Mouse (Mus musculus) layer of hippocampus, postnatal 36 days (tissue): ENCODE data around the gene Kiss1. TPM values are rescaled to one million over a fixed set of nuclear protein-coding genes. Genes with fewer than 3 reads are reported as not detected.

Experiments
- DNase-seq, 2 experiments: peaks; one replicate each; pipeline ENCODE4 v3.0.0; 2022
- total RNA-seq, 2 experiments: library from RNA; stranded (reverse); gene quantifications; 2 replicates each; pipeline ENCODE4 v1.2.3; 2021

The Kiss1 gene
- not detected for total RNA-seq

DNA sequence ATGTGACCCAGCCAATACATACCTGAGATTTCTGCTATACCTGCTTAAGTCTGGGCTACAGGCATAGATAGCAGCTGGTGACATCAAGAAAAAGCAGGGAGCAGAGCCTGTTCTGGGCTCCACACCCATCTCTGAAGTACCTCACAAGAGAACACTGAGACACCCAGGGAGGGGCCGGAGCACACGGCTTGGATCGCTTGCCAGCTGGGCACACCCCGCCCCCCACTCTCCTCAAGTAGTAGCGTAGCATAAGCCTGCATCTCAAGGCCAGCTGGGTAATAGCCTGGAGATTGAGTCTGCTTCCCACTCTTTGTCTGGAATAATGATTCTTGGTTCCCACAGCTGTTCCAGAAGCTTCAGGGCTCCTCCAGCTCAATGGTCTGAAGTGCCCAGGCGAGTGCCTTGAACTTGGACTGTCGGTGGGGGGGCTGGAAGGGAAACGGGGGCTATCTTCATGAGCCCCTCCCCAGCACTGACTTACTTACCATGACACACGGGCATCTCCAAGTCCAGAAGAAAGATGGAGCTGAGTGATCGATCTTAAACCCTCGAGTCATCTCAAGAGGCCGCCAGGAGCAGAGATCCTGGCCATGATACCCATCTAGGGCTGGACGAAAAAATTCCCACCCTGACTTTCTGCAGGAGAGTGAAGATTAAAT, at the start of gene Kiss1:
Kiss1 (plus strand) TSS at position 609 of the 659 bp plus-strand sequence.
- DNase-seq = no peak

DNA sequence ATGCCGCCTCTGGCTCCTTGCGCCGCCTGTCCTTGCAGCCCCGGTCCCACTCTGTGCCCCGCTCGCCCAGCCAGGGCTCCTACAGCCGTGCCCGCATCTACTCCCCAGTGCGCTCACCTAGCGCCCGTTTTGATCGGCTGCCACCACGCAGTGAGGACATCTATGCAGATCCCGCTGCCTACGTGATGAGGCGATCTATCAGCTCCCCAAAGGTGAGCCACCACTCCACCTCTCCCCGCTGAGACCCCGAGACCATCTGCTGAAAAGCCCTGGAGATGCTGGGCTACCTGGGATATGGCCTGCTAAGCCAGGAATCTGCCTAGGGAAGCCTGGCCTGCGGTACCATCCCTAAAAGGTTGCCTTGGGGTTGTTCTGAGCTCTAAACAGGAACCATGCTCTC, 47.5 kb upstream of the Kiss1 start:
- no peak for DNase-seq

DNA sequence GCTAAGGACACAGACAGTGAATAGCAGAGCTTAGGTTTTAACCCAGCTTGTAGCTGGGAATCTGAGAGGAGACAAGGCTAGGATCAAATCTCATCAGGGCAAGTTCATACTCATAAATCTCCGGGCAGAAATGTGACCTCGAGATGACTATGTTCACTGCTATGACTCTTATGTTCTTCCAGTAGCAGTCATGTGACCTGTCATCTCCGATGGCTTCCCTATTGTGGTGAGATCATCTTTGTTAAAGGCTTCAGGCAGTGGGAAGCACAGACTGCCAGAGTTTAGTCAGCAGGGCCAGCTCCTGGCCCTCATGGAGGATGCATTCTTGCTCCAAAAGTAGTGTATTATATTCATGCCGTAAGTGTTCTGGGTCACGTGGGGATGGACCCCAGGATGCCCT, 44.7 kb upstream of the Kiss1 start:
- no peak for DNase-seq

DNA sequence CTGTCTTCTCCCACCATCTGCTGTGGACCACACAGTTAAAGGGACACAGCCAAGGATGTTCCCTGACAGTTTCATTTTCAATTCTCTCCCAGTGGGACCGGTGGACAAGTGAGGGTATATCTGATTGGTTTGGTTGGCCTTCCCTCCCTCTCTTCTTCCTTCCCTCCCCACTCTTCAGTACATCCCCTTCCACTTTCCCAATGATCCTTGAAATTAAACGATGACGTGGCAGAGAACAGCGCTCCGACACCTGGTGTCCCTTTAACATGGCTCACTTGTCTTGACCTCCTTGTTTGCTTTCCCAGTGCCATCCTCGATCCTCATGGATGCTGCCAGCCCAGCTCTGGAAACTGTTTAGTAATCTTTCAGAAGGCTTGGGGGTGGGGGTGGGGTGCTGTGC, 43.1 kb upstream of the Kiss1 start:
- no peak for DNase-seq

- DNase-seq = no peak
Observed at GRCm38 (mm10) chr1:133278946-133279631, 42.6 kb upstream of the Kiss1 start.

- peak; percentile 42 to 58 for DNase-seq
Observed at GRCm38 (mm10) chr1:133279632-133280093, 42.0 kb upstream of the Kiss1 start.

DNA sequence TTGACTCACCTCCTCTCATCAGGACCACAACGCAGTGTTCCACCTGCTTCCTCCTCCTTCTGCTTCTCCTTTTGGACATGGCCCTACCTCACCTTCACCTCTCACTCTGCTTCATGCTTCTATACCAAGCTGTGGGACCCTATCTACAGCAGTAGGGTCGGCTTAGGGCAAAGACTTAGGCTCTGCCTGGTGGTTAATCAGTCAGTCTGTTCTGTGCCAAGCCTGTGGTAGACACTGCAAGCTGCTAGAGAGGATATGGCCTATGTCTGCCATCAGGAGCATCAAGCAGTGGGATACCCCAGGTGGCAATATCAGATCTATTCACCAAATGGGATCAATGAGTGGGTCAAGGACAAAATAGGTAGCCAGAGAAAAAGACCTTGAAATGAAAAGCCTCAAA, 41.1 kb upstream of the Kiss1 start:
- no peak for DNase-seq

DNA sequence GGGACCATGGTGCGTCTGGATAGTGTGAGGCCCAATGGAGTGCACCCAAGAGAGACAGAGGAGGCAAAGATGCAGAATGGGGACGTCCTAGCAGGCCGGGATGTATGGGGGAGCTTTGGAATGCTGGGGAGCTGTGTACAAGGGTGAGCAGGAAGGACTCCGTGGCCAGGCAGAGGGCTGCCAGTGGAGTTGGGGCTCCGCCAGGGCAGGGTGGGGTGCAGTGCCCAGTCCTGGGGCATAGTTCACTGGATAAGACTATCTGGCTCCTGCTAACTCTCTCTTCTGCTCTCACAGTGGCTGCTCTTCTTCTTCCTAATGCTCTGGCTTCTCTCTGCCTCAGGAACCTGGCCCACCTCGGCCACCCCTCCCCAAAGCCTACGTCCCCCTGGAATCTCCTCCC, 35.8 kb upstream of the Kiss1 start:
- no peak for DNase-seq

- no peak for DNase-seq
Observed at GRCm38 (mm10) chr1:133287051-133287450, 34.6 kb upstream of the Kiss1 start.

DNA sequence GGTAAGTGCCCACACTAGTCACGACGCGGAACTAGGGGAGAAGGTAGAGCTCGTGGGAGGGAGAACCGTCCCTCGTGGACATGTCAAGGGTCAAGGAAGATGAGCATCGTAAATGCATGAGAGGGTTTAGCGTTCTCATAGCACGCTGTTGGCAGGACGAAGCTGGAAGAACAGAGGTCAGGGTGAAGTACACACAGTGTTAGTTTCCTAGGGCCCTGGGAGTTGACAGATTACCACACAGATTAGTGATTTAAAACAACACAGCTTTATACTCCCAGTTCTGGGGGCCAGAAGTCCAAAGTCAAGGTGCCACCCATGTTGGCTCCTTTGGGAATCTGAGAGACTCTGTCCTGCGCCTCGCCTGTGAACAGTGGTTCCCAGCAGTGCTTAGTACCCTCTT, 33.8 kb upstream of the Kiss1 start:
- no peak for DNase-seq

GRCm38 (mm10) chr1:133291888-133292287, 29.8 kb upstream of the Kiss1 start:
- no peak for DNase-seq

GRCm38 (mm10) chr1:133292608-133293007, 29.1 kb upstream of the Kiss1 start:
- no peak for DNase-seq

GRCm38 (mm10) chr1:133296376-133296775, 25.3 kb upstream of the Kiss1 start:
- DNase-seq = no peak

DNA sequence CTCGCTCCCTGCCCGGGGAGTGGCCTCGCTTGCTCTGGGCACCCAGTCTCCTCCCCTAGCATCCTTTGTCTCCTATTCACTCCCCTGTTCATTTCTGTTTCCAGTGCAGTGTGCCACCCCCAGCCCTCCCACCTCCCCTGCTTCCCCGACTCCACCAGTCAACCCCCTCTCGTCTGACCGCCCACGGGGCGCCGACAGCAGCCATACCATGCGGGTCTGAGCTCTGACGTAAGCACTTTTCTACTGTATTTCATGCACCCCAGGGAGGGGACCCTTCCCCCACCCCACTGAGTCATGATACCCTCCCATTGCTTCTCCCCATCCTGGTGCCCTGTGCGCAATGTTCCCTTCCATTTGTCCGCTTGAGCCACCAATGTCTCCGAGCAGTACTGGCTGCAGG, 22.9 kb upstream of the Kiss1 start:
- no peak for DNase-seq

- no peak for DNase-seq
Observed at GRCm38 (mm10) chr1:133302540-133302939, 19.1 kb upstream of the Kiss1 start.

DNA sequence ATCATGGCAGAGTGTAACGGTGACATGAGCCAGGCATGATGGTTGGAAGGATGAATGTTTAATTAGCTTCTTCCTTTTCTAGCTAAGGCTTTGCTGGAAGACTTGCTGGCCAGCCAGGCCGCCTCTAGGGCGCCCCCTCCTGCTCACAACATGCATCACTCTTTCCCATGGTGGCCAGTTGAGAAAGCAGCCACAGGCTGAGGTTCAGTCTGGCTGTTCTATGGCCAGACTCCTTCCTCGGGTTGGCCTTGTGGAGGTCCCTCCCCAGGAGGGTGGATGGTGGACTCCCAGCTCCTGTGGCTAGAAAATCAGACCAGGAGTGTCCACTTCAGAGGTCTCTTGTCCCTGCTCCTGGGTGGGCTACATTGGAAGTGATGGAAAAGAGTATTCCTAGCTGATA, 14.8 kb upstream of the Kiss1 start:
- DNase-seq = peak; percentile 66 to 75

- DNase-seq = no peak
Observed at GRCm38 (mm10) chr1:133307318-133307717, 14.4 kb upstream of the Kiss1 start.

GRCm38 (mm10) chr1:133309652-133310267, 11.9 kb upstream of the Kiss1 start, which contains the start of gene Golt1a:
TSS of gene Golt1a (plus strand) at chr1:133309800.
- no peak for DNase-seq

DNA sequence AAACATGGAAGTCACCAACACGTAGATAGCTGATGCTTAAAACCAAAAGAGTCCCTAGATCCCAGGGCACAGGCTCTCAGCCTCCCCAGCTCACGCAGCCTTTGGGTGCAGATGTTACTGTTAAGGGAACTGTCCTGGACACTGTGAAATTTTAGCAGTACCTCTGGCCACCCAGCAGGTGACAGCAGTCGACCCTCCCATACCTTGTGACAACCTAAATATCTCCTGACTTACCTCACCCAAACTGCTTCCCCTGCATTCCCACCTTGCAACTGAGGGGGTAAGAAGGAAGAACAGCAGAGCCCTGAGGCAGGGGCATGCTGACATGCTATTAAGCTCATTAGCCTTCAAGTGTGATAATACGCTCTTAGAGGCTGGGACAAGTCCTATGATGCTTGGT, 10.4 kb upstream of the Kiss1 start:
- no peak for DNase-seq

DNA sequence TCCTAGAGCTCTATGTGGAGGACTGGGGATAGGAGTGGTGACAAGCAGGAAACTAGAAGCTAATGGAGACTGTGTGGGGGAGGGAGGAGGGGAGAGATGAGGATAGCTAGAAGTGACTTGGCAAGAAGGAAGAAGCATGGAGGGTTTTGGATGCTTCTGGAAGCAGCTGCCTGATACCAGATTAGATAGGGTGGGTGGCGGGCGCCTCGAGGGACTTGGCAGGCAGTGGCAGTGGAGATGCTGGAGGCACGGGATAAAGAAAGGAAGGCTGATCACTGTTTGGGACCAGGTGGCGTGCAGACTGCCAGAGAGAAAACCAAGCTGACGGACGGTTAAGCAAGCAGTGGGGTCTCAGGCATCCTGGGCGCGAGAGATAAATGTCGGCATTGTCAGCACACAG, 9.7 kb upstream of the Kiss1 start:
- peak; percentile 51 to 56 for DNase-seq

DNA sequence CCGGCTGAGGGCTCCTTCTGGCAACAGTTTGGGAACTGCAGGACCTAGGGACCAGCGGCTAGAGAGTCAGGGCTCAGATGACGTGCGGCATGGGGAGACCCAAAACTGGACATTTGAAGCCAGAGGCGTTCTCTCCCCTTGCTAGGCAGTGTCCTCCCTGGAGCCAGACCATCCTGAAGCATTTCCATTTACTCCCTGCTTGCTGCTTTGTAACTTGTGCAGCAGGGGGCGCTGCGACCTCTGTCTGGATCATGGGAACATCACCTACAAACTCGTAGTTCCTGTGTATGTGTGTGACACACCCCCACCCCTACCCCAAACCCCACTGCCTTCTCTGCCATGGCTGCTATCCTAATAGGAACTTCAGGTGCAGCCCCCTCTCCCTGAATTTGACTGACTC, 7.3 kb upstream of the Kiss1 start:
- DNase-seq = peak; percentile 37 to 43

DNA sequence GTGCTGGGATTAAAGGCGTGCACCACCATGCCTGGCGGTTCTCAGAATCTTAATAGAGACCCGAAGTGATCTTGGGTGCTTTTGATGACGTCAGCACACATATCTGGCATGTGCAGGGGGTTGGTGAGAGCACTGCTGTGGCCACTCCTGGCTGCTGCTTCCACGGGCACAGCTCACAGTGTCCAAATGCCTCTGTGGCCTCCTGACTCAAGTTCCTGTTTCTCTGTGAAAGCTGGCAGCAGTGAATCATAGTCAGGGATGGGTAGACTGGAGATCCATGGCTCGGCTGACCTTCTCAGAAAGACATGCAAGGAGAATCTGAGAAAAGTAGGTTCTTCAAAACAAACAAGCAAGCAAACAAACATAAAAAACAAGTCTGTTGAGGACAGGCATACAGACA, 5.9 kb upstream of the Kiss1 start:
- DNase-seq = no peak

- DNase-seq = no peak
Observed at GRCm38 (mm10) chr1:133316577-133316976, 5.1 kb upstream of the Kiss1 start.

- DNase-seq = no peak
Observed at GRCm38 (mm10) chr1:133317149-133317548, 4.5 kb upstream of the Kiss1 start.
